In the genomic region with DNA sequence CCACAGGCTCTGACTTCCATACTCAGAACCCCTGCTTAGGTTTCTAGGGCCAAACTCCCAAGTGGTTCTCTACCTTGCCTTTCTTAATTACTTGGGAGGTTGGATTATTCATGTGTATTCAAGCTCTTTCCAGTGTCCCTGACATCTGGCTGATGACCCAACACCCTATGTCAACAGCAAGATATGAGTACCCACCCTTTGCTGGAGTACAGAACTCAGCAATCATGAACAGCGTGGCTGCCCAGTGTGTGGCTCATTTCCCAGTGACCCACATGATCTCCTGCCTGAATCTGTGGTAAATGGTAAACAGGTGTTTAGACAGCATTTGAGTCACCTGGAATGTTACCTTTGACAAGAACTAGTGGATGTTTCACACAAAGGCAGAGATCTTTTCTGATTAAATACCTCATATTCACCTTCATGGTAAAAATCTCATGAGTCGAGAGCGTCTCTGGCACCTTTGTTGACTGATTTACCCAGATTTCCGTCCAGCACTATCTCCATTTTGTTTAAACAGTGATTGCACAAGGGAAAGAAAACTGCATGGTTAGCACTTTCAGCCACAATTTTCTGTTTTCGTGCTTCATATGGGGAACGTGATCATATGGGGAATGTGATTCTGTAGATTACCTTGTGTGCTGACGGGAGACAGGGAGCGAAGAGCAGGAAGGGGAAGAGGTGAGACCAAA, we compare ENCODE assay signal across 21 mouse cellular contexts. TPM values are rescaled to one million over a fixed set of nuclear protein-coding genes. Genes with fewer than 3 reads are reported as not detected.
DNase-seq lines count a peak whose midpoint lies in the region; ATAC-seq and TF ChIP-seq lines count a peak whose summit lies in the region.
"Had no signal": no experiment of that assay in that cellular context is flagged by ENCODE, and none has a peak within 500 bp of the region (broad histone marks: within the 10 kb centered on the region; RNA-seq: fewer than 3 reads in every experiment).

No protein-coding gene starts in this region.

- TF ChIP-seq POLR2A in kidney, adult 2 months (IDR thresholded peaks at IDR 0.05; ENCODE audit: low read depth, low read length): no peak

- peaks cover 4% of the 10 kb centered on the region; the same call in 1 of the 2 replicates for H3K9me3 ChIP-seq in kidney, embryonic 14.5 days (ENCODE audit: control insufficient read depth, low read length)
- H3K9me3 ChIP-seq in midbrain, embryonic 11.5 days (ENCODE audit: control insufficient read depth, low read length): peaks cover 2% of the 10 kb centered on the region; the same call in 1 of the 2 replicates
- peaks cover 4% of the 10 kb centered on the region; the same call in 1 of the 2 replicates for H3K9me3 ChIP-seq in midbrain, embryonic 14.5 days (ENCODE audit: control insufficient read depth, low read length)
- 0 out of 2 replicates have a peak, but pooled peaks cover 5% of the 10 kb centered on the region for H3K9me3 ChIP-seq in limb, embryonic 13.5 days
- H3K9me3 ChIP-seq: embryonic facial prominence, embryonic 15.5 days; heart, embryonic 10.5 days; lung, embryonic 15.5 days; midbrain, embryonic 10.5 days had no signal

- no peak overlapping the region for H3K9ac ChIP-seq in kidney, embryonic 14.5 days (ENCODE audit: low read depth, low read length)
- H3K9ac ChIP-seq in midbrain, embryonic 11.5 days (ENCODE audit: low read length): no peak overlapping the region
- H3K9ac ChIP-seq in midbrain, embryonic 14.5 days (replicated peaks; ENCODE audit: low read length): no peak overlapping the region
- H3K9ac ChIP-seq in limb, embryonic 13.5 days: no peak overlapping the region
- H3K9ac ChIP-seq: embryonic facial prominence, embryonic 15.5 days; forebrain, postnatal 0 days; hindbrain, embryonic 12.5 days; lung, embryonic 15.5 days had no signal

- no peaks in the 10 kb centered on the region for H3K36me3 ChIP-seq in kidney, adult 2 months (ENCODE audit: control insufficient read depth, insufficient read depth, low read length)
- no peaks in the 10 kb centered on the region for H3K36me3 ChIP-seq in kidney, embryonic 14.5 days (ENCODE audit: control insufficient read depth, insufficient read depth, low read length)
- no peaks in the 10 kb centered on the region for H3K36me3 ChIP-seq in midbrain, embryonic 11.5 days (ENCODE audit: control insufficient read depth, insufficient read depth, low read length)
- H3K36me3 ChIP-seq in midbrain, embryonic 14.5 days (ENCODE audit: control insufficient read depth, insufficient read depth, low read length): no peaks in the 10 kb centered on the region
- H3K36me3 ChIP-seq in limb, embryonic 13.5 days: no peaks in the 10 kb centered on the region
- H3K36me3 ChIP-seq: embryonic facial prominence, embryonic 15.5 days; heart, embryonic 10.5 days; hindbrain, embryonic 12.5 days; lung, embryonic 15.5 days; midbrain, embryonic 10.5 days had no signal

- no peak overlapping the region for H3K27ac ChIP-seq in kidney, adult 2 months (ENCODE audit: insufficient read depth, low read depth, low read length)
- no peak overlapping the region for H3K27ac ChIP-seq in kidney, embryonic 14.5 days (ENCODE audit: low read depth, low read length)
- H3K27ac ChIP-seq in midbrain, embryonic 11.5 days (ENCODE audit: low read depth, low read length): no peak overlapping the region
- H3K27ac ChIP-seq in midbrain, embryonic 14.5 days (replicated peaks; ENCODE audit: low read depth, low read length): no peak overlapping the region
- H3K27ac ChIP-seq in limb, embryonic 13.5 days: peak overlapping the region; percentile 55; the same call in 1 of the 2 replicates
- H3K27ac ChIP-seq: embryonic facial prominence, embryonic 15.5 days; heart, embryonic 10.5 days; hindbrain, embryonic 12.5 days; lung, embryonic 15.5 days; macrophage; midbrain, embryonic 10.5 days had no signal

- H3K27me3 ChIP-seq in kidney, adult 2 months (replicated peaks; ENCODE audit: control insufficient read depth, insufficient read depth, low read length): no peaks in the 10 kb centered on the region
- H3K27me3 ChIP-seq in kidney, embryonic 14.5 days (ENCODE audit: control insufficient read depth, insufficient read depth, low read length): no peaks in the 10 kb centered on the region
- no peaks in the 10 kb centered on the region for H3K27me3 ChIP-seq in midbrain, embryonic 11.5 days (ENCODE audit: control insufficient read depth, insufficient read depth, low read length)
- no peaks in the 10 kb centered on the region for H3K27me3 ChIP-seq in midbrain, embryonic 14.5 days (ENCODE audit: control insufficient read depth, insufficient read depth, low read length)
- no peaks in the 10 kb centered on the region for H3K27me3 ChIP-seq in limb, embryonic 13.5 days
- H3K27me3 ChIP-seq: embryonic facial prominence, embryonic 15.5 days; hindbrain, embryonic 12.5 days; lung, embryonic 15.5 days had no signal

- no peak overlapping the region for H3K4me3 ChIP-seq in kidney, adult 2 months (ENCODE audit: insufficient read depth, low read depth, low read length)
- no peak overlapping the region for H3K4me3 ChIP-seq in kidney, embryonic 14.5 days (ENCODE audit: low read length)
- no peak overlapping the region for H3K4me3 ChIP-seq in midbrain, embryonic 11.5 days (ENCODE audit: low read depth, low read length)
- no peak overlapping the region for H3K4me3 ChIP-seq in midbrain, embryonic 14.5 days (replicated peaks; ENCODE audit: low read depth, low read length)
- no peak overlapping the region for H3K4me3 ChIP-seq in limb, embryonic 13.5 days
- H3K4me3 ChIP-seq: embryonic facial prominence, embryonic 15.5 days; heart, embryonic 10.5 days; hindbrain, embryonic 12.5 days; lung, embryonic 15.5 days; midbrain, embryonic 10.5 days had no signal

- ATAC-seq in kidney, embryonic 14.5 days (ENCODE audit: low FRiP score, low TSS enrichment): no peak
- no peak for ATAC-seq in midbrain, embryonic 11.5 days (ENCODE audit: low FRiP score)
- ATAC-seq in midbrain, embryonic 14.5 days (ENCODE audit: low FRiP score, low TSS enrichment): no peak
- ATAC-seq in limb, embryonic 13.5 days (ENCODE audit: low FRiP score, low read depth): no peak
- ATAC-seq: forebrain, postnatal 0 days had no signal

- WGBS in kidney, adult 2 months: 79% methylated on average over 8 of the region's 8 CpGs
- 87% methylated on average over 8 of the region's 8 CpGs for WGBS in kidney, embryonic 14.5 days
- whole genome bisulfite sequencing in midbrain, embryonic 11.5 days: 90% methylated on average over 8 of the region's 8 CpGs
- 83% methylated on average over 8 of the region's 8 CpGs for WGBS in midbrain, embryonic 14.5 days
- 62% methylated on average over 8 of the region's 8 CpGs for WGBS in limb, embryonic 13.5 days

- intact Hi-C loops in left cerebral cortex, postnatal 4 days (cut with DNase I): no loop called here

- peak; percentile 38 for DNase-seq in kidney, adult 2 months
- DNase-seq in midbrain, embryonic 11.5 days (ENCODE audit: low spot score, missing footprints): peak; percentile 44
- no peak for DNase-seq in midbrain, embryonic 14.5 days
- DNase-seq in layer of hippocampus, postnatal 36 days: no peak
- no peak for DNase-seq in left cerebral cortex, adult 9 months (ENCODE audit: low spot score in 2 of 2)
- DNase-seq in left cerebral cortex, postnatal 4 days: no peak
- DNase-seq: adrenal gland, postnatal 25 days; cerebellum, adult 11 months; cerebellum, postnatal 10 days; forebrain, postnatal 0 days; kidney, postnatal 14 days; layer of hippocampus, adult 9-11 months; thymus, postnatal 36 days had no signal

- TF ChIP-seq CTCF in kidney, adult 2 months (conservative IDR thresholded peaks at IDR 0.05; ENCODE audit: insufficient read depth, insufficient read length, low read depth, low read length): no peak

- H3K4me2 ChIP-seq in kidney, embryonic 14.5 days (replicated peaks; ENCODE audit: low read depth, low read length): no peak overlapping the region
- no peak overlapping the region for H3K4me2 ChIP-seq in midbrain, embryonic 11.5 days
- no peak overlapping the region for H3K4me2 ChIP-seq in midbrain, embryonic 14.5 days (ENCODE audit: low read length)
- no peak overlapping the region for H3K4me2 ChIP-seq in limb, embryonic 13.5 days (replicated peaks)
- H3K4me2 ChIP-seq: embryonic facial prominence, embryonic 15.5 days; hindbrain, embryonic 12.5 days; lung, embryonic 15.5 days had no signal

- H3K4me1 ChIP-seq in kidney, adult 2 months (ENCODE audit: control insufficient read depth, insufficient read depth, low read length): peaks cover 4% of the 10 kb centered on the region; the same call in 1 of the 2 replicates
- no peaks in the 10 kb centered on the region for H3K4me1 ChIP-seq in kidney, embryonic 14.5 days (ENCODE audit: control insufficient read depth, insufficient read depth, low read length)
- H3K4me1 ChIP-seq in midbrain, embryonic 11.5 days (ENCODE audit: control insufficient read depth, insufficient read depth, low read length): no peaks in the 10 kb centered on the region
- H3K4me1 ChIP-seq in midbrain, embryonic 14.5 days (ENCODE audit: control insufficient read depth, insufficient read depth, low read length): no peaks in the 10 kb centered on the region
- peaks cover 12% of the 10 kb centered on the region for H3K4me1 ChIP-seq in limb, embryonic 13.5 days
- H3K4me1 ChIP-seq: embryonic facial prominence, embryonic 15.5 days; heart, embryonic 10.5 days; hindbrain, embryonic 12.5 days; lung, embryonic 15.5 days; midbrain, embryonic 10.5 days had no signal

RNA-seq across cellular contexts. Expression of a gene that starts 15.2 kb away (rescaled TPM):
- polyA plus RNA-seq in kidney, adult 2 months (2012; rRNA removed): 8.2 and 8.4 TPM in 2 replicates
- 11.1 and 18.6 TPM in 2 replicates for polyA plus RNA-seq in kidney, embryonic 14.5 days (2014; fragmentation: Nextera tagmentation; extraction: Ambion mirVana)
- polyA plus RNA-seq in midbrain, embryonic 11.5 days (2014; fragmentation: Nextera tagmentation; extraction: Ambion mirVana): 5.8 and 6.7 TPM in 2 replicates
- 14.3 and 19.4 TPM in 2 replicates for polyA plus RNA-seq in midbrain, embryonic 14.5 days (2014; fragmentation: Nextera tagmentation; extraction: Ambion mirVana)
- polyA plus RNA-seq in limb, embryonic 13.5 days (2015; fragmentation: Nextera tagmentation; extraction: Ambion mirVana): 14.6 and 17.3 TPM in 2 replicates
- total RNA-seq in layer of hippocampus, postnatal 36 days (2021): 10 to 100 TPM; 15.7 to 18.7 TPM
- total RNA-seq in left cerebral cortex, postnatal 4 days (2021): 10 to 100 TPM; 40.9 to 43.4 TPM

RNA-seq across cellular contexts. Expression of a gene that starts 53.0 kb away (rescaled TPM):
- polyA plus RNA-seq in kidney, adult 2 months (2012; rRNA removed): 0.27 and 1.2 TPM in 2 replicates
- polyA plus RNA-seq in kidney, embryonic 14.5 days (2014; fragmentation: Nextera tagmentation; extraction: Ambion mirVana): 0.34 and 0.71 TPM in 2 replicates
- polyA plus RNA-seq in midbrain, embryonic 11.5 days (2014; fragmentation: Nextera tagmentation; extraction: Ambion mirVana): 0.19 and 0.36 TPM in 2 replicates
- 0.08 and 0.13 TPM in 2 replicates for polyA plus RNA-seq in midbrain, embryonic 14.5 days (2014; fragmentation: Nextera tagmentation; extraction: Ambion mirVana)
- 1.9 and 2.5 TPM in 2 replicates for polyA plus RNA-seq in limb, embryonic 13.5 days (2015; fragmentation: Nextera tagmentation; extraction: Ambion mirVana)
- 1 to 10 TPM in 1 of 2 experiments, under 1 TPM in 1; 0.85 to 1.3 TPM for total RNA-seq in layer of hippocampus, postnatal 36 days (2021)
- total RNA-seq in left cerebral cortex, postnatal 4 days (2021): under 1 TPM; 0.30 to 0.36 TPM

Comparison
In these comparisons a context has a peak if more than half of its experiments do, and no peak if none do; other contexts are left out.
1. DNase-seq: peak in kidney, adult 2 months (single experiment) and midbrain, embryonic 11.5 days (single experiment); none in midbrain, embryonic 14.5 days (single experiment), layer of hippocampus, postnatal 36 days (0 of 2), left cerebral cortex, adult 9 months (0 of 2) and left cerebral cortex, postnatal 4 days (single experiment).